Mouse (Mus musculus): ENCODE measurements around the gene Tbc1d12. TPM values are rescaled to one million over a fixed set of nuclear protein-coding genes. Genes with fewer than 3 reads are reported as not detected.
A peak's percentile ranks its signal among the peaks of the same experiment; 100 is the strongest.

Tbc1d12 gene
- 5.8 and 8.5 TPM in 2 replicates for total RNA-seq (2014; rRNA removed; ENCODE audit: low replicate concordance)
- polyA plus RNA-seq (2015; fragmentation: Nextera tagmentation; extraction: Ambion mirVana): 1.2 and 1.3 TPM in 2 replicates

GRCm38 (mm10) chr19:38836438-38837170 is at the start of gene Tbc1d12:
Gene Tbc1d12 (plus strand): TSS chr19:38836579.
- Histone ChIP-seq H3K4me2 (ENCODE audit: low read depth, low read length) (peak within 1 kb of the TSS; percentile 66), H3K9ac (replicated peaks; ENCODE audit: low read depth, low read length) (peak within 1 kb of the TSS; percentile 63), H3K27me3 (ENCODE audit: control insufficient read depth, insufficient read depth, low read length) (no peaks in the 10 kb centered on the region), H3K4me3 (ENCODE audit: low read depth, low read length) (peak within 1 kb of the TSS; percentile 66), H3K27ac (ENCODE audit: low read depth) (peak within 1 kb of the TSS; percentile 76), H3K36me3 (replicated peaks; ENCODE audit: control insufficient read depth, insufficient read depth, low read length) (no peaks in the 10 kb centered on the region), H3K9me3 (replicated peaks; ENCODE audit: control insufficient read depth, low read length) (no peaks in the 10 kb centered on the region), H3K4me1 (ENCODE audit: control insufficient read depth, insufficient read depth) (peaks cover 7% of the 10 kb centered on the region; the same call in 1 of the 2 replicates)
- DNase-seq (ENCODE audit: low spot score): peak; percentile 82
- no peak for TF ChIP-seq EP300 (IDR thresholded peaks at IDR 0.05; ENCODE audit: low read depth)
- TF ChIP-seq CTCF (IDR thresholded peaks at IDR 0.05; ENCODE audit: low read depth): no peak
- peak; percentile 90 for ATAC-seq (ENCODE audit: insufficient read depth, low read depth)
- under 1% methylated on average over 72 of the region's 101 CpGs for WGBS

- TF ChIP-seq EP300 (IDR thresholded peaks at IDR 0.05; ENCODE audit: low read depth) (no peak), CTCF (IDR thresholded peaks at IDR 0.05; ENCODE audit: low read depth) (no peak)
Measured at GRCm38 (mm10) chr19:38787756-38788155, 48.6 kb upstream of the Tbc1d12 start.

DNA sequence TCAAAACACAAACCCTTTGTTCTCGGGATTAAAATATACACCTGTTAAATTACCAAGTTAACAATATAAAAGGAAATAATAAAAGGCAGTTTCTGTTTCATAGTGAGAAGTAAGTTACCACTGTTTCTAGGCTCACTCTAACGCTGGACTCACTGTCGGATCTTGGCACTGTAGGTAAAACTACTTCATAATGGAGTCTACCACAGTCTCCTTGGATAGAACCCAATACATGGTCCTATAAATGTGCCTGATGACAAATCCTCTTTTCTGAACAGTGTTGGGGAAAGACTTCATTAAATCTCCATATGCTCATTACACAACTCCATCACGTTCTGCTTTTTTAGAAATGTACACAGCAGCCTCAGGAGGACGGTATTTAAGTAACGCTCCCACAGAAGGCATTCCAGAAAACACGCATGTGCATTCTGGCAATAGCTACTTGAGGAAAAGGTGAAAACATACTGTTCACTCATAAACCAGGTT is 42.8 kb upstream of the Tbc1d12 start:
- H3K4me1 ChIP-seq (ENCODE audit: control insufficient read depth, insufficient read depth): no peaks in the 10 kb centered on the region
- WGBS: 91% methylated on average over 7 of the region's 7 CpGs
- DNase-seq (ENCODE audit: low spot score) (no peak), ATAC-seq (ENCODE audit: insufficient read depth, low read depth) (no peak)
- H3K9me3 ChIP-seq (replicated peaks; ENCODE audit: control insufficient read depth, low read length): no peaks in the 10 kb centered on the region
- no peak for TF ChIP-seq CTCF (IDR thresholded peaks at IDR 0.05; ENCODE audit: low read depth)
- TF ChIP-seq EP300 (IDR thresholded peaks at IDR 0.05; ENCODE audit: low read depth): no peak
- H3K27ac ChIP-seq (ENCODE audit: low read depth): no peak overlapping the region
- no peaks in the 10 kb centered on the region for H3K27me3 ChIP-seq (ENCODE audit: control insufficient read depth, insufficient read depth, low read length)
- H3K4me3 ChIP-seq (ENCODE audit: low read depth, low read length): no peak overlapping the region
- peaks cover 82% of the 10 kb centered on the region for H3K36me3 ChIP-seq (replicated peaks; ENCODE audit: control insufficient read depth, insufficient read depth, low read length)
- H3K9ac ChIP-seq (replicated peaks; ENCODE audit: low read depth, low read length): no peak overlapping the region
- H3K4me2 ChIP-seq (ENCODE audit: low read depth, low read length): no peak overlapping the region

More at GRCm38 (mm10) chr19:38787756-38788155, 48.6 kb upstream of the Tbc1d12 start:
- H3K4me1 ChIP-seq (ENCODE audit: control insufficient read depth, insufficient read depth): no peaks in the 10 kb centered on the region
- no peak overlapping the region for H3K9ac ChIP-seq (replicated peaks; ENCODE audit: low read depth, low read length)
- H3K27me3 ChIP-seq (ENCODE audit: control insufficient read depth, insufficient read depth, low read length): no peaks in the 10 kb centered on the region
- no peaks in the 10 kb centered on the region for H3K9me3 ChIP-seq (replicated peaks; ENCODE audit: control insufficient read depth, low read length)
- ATAC-seq (ENCODE audit: insufficient read depth, low read depth) (no peak), DNase-seq (ENCODE audit: low spot score) (no peak)
- H3K36me3 ChIP-seq (replicated peaks; ENCODE audit: control insufficient read depth, insufficient read depth, low read length): peaks cover 33% of the 10 kb centered on the region
- H3K4me3 ChIP-seq (ENCODE audit: low read depth, low read length): no peak overlapping the region
- no peak overlapping the region for H3K4me2 ChIP-seq (ENCODE audit: low read depth, low read length)
- H3K27ac ChIP-seq (ENCODE audit: low read depth): no peak overlapping the region
- 91% methylated on average over 6 of the region's 6 CpGs for whole genome bisulfite sequencing

GRCm38 (mm10) chr19:38796546-38796945 is 39.8 kb upstream of the Tbc1d12 start:
- Histone ChIP-seq H3K4me1 (ENCODE audit: control insufficient read depth, insufficient read depth) (no peaks in the 10 kb centered on the region), H3K9me3 (replicated peaks; ENCODE audit: control insufficient read depth, low read length) (no peaks in the 10 kb centered on the region), H3K27me3 (ENCODE audit: control insufficient read depth, insufficient read depth, low read length) (no peaks in the 10 kb centered on the region), H3K9ac (replicated peaks; ENCODE audit: low read depth, low read length) (no peak overlapping the region), H3K36me3 (replicated peaks; ENCODE audit: control insufficient read depth, insufficient read depth, low read length) (peaks cover 74% of the 10 kb centered on the region), H3K4me2 (ENCODE audit: low read depth, low read length) (no peak overlapping the region), H3K27ac (ENCODE audit: low read depth) (no peak overlapping the region), H3K4me3 (ENCODE audit: low read depth, low read length) (no peak overlapping the region)
- ATAC-seq (ENCODE audit: insufficient read depth, low read depth): no peak
- no peak for DNase-seq (ENCODE audit: low spot score)
- WGBS: 83% methylated on average over 5 of the region's 5 CpGs
- TF ChIP-seq EP300 (IDR thresholded peaks at IDR 0.05; ENCODE audit: low read depth): no peak
- TF ChIP-seq CTCF (IDR thresholded peaks at IDR 0.05; ENCODE audit: low read depth): no peak

DNA sequence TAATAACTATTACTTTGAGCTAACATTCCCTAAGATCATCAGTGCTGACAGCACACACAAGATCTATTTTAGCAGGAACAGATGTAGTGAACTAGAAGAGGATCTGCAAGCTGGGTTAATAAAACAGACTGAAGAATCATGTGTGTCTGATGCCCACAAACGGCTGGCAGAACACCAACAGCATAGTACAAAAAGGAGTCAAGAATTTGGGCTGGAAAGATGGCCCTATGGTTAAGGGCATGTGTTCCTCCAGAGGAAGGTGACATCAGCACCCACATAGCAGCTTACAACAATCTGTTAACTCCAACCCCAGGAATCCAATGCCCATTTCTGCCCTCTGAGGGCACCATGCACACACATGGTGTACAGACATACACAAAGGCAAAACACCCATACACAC is 38.1 kb upstream of the Tbc1d12 start:
- Histone ChIP-seq H3K36me3 (replicated peaks; ENCODE audit: control insufficient read depth, insufficient read depth, low read length) (peaks cover 70% of the 10 kb centered on the region), H3K4me2 (ENCODE audit: low read depth, low read length) (no peak overlapping the region), H3K4me1 (ENCODE audit: control insufficient read depth, insufficient read depth) (no peaks in the 10 kb centered on the region), H3K9me3 (replicated peaks; ENCODE audit: control insufficient read depth, low read length) (no peaks in the 10 kb centered on the region), H3K27ac (ENCODE audit: low read depth) (no peak overlapping the region), H3K27me3 (ENCODE audit: control insufficient read depth, insufficient read depth, low read length) (no peaks in the 10 kb centered on the region), H3K4me3 (ENCODE audit: low read depth, low read length) (no peak overlapping the region), H3K9ac (replicated peaks; ENCODE audit: low read depth, low read length) (no peak overlapping the region)
- TF ChIP-seq EP300 (IDR thresholded peaks at IDR 0.05; ENCODE audit: low read depth) (no peak), CTCF (IDR thresholded peaks at IDR 0.05; ENCODE audit: low read depth) (no peak)
- WGBS: 89% methylated on average over 1 of the region's 1 CpGs
- no peak for DNase-seq (ENCODE audit: low spot score)
- ATAC-seq (ENCODE audit: insufficient read depth, low read depth): no peak
